Mouse (Mus musculus): Measurements from ENCODE around the gene Eif4e1b.

Gene Eif4e1b

GRCm38 (mm10) chr13:54803010-54803409, 19.2 kb downstream of the Eif4e1b start:
- DNase-seq = no peak

GRCm38 (mm10) chr13:54805134-54805838, 21.5 kb downstream of the Eif4e1b start:
- DNase-seq = peak; percentile 81 to 87

GRCm38 (mm10) chr13:54806434-54806976, 22.7 kb downstream of the Eif4e1b start:
- DNase-seq = no peak

DNA sequence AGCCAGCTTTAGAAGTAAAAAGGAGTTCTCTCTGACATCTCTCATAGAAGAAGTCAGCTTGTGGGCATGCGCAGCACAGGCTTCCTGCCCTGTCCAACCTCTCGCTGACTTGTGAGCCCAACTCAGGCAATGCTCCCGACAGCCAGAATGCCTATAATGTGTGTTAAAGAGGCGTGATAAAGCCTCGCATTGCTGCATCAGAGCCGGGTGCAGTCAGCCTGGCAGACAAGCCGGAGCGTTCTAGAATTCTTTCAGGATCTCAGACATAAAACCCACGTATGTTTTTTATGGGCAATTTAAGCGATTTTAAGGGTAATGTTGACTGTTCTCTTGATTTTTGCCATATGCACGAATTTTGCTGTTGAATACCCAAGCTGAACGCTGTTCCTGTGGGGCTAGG, 24.3 kb downstream of the Eif4e1b start:
- DNase-seq = no peak

GRCm38 (mm10) chr13:54811476-54811875, 27.7 kb downstream of the Eif4e1b start:
- no peak for DNase-seq

DNA sequence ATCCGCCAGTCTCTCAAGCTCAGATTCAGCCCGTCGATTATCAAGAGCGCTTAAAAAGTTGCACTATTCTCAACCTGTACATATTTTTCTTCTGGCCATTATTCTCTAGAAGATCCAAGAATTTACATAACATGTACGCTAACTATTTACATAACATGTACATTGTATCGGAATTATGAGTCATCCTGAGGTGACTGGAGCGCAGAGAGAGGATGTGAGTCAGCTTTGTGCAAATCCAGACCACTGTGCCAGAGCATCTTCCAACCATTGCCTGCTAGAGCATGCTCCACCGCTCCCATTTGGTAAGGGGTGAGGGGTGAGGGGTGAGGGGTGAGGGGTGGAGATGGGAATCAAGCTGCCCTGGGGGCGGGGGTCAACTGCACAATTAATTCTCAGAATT, 29.6 kb downstream of the Eif4e1b start:
- no peak for DNase-seq

DNA sequence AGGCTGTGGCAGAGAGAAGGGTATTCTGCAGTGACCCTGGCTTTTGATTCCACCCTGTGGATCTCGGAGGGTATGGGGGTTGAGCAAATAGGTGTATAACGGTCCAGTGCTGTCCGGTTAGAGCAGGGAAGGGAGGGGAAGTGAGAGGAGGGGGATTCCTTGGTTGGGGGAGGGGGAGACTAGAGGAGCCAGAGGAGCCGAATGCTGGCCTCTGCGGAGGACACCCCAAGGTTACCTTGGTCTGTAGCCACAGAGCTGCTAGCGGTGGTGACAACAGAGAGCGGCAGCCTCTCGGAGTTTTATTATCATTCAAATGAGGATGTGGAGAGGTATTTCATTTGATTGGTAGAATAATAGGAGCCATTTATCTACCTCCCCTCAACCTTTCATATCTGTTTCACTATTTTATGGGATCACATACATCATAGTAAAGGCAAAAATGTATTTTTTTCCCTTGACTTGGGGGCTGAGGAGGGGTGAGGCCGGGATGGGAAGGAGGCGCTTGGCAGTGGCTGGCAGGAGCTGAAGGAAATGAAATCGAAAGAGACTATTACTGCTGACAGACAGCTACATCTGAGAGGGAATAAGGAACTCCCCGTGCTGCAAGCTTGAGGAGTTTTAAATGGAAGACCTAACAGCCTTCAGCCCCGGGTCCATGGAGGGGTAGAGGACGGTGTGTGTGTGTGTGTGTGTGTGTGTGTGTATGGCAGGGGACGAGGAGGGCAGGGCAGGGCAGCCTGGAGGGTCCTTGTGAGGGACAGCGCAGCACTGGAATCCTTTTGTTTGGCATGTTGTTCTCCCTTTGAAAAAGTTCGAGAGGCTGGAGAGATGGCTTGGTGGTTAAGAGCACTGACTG, 34.8 kb downstream of the Eif4e1b start:
- no peak for DNase-seq

- DNase-seq = no peak
Observed at GRCm38 (mm10) chr13:54821106-54821505, 37.3 kb downstream of the Eif4e1b start.

- DNase-seq = peak in 1 of 2 experiments; percentile 67
Observed at GRCm38 (mm10) chr13:54821931-54822330, 38.1 kb downstream of the Eif4e1b start.

GRCm38 (mm10) chr13:54824111-54824931, 40.5 kb downstream of the Eif4e1b start:
- peak; percentile 96 for DNase-seq

DNA sequence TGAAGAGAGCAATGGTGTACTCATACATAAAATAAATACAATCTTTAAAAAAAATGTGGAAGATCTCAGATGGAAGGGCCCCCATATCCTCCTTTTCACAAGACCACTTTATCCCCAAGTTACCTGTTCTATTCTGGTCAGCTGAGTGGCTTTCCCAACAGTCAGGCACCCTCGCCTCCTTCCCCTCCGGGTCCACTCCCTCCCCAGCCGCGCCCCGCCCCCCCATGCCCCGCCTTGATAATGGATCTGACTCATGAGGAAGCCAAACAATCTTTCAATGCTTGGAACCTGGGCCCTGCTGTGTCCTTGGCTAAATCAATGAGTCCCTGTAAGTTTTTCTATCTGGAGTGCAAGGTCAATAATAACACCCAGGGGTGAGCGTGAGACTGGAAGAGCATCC, 44.2 kb downstream of the Eif4e1b start:
- DNase-seq = no peak

GRCm38 (mm10) chr13:54828508-54828907, 44.7 kb downstream of the Eif4e1b start:
- DNase-seq = peak in 1 of 2 experiments; percentile 38

DNA sequence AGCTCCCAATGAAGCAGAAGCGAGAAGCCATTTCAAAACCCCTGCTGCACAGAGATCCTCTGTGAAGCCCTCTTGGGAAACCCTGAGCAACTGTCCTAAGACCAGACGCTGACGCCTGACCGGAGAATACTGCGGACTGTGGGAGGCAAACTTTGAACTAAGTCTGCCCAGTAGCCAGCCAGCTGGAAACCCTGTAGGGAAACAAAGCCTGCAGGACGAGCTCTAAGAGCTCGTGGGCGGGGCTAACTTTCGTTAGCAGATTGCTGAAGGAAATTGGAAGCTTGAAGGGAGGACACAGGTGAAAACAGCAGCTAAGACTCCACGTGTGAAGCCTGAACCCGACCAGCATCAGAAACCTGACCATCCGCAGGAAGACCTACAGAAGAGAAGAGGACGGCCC, 45.7 kb downstream of the Eif4e1b start:
- DNase-seq = no peak

- DNase-seq = peak; percentile 67 to 69
Observed at GRCm38 (mm10) chr13:54836351-54837030, 52.7 kb downstream of the Eif4e1b start.

DNA sequence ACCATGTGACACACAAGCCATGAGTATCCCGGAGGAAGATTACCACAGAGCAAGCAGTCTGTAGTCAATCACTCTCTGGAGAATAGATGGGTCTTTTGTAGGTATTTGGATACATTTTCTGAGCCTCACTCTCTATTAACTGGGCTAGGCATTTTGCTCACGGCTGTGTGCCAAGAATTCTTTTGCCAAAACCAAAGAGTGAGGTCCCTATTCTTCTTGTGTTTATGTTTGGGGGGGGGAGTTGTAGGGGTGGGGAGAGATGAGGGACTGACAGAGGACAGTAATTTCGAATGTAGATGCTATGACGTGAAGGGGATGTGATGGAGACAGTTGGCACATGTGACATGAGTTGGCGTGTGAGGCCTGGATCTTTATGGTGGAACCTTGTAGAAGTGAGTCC, 53.3 kb downstream of the Eif4e1b start:
- peak in 1 of 2 experiments; percentile 55 for DNase-seq

DNA sequence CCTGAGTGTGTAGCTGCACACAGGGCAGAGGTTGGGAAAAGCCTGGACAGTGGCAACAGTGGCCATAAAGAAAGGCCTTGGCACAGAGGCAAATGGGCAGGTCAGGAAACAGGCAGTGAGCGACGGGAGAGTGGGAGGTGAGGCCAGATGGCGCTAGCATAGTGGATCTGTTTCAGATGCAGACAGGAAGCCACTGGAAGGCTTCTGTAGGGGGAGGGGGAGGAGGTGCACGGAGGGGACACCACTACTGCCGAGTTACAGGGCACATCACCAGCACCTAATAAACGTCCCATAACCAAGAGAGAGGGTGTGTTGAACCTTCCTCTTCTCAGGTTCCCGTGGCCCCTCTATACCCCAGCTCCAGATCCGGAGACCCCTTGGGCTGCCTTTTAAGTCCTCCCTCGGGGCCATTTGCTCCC, 53.7 kb downstream of the Eif4e1b start:
- peak; percentile 87 to 88 for DNase-seq
